Mouse (Mus musculus) adrenal gland, postnatal 10 days (tissue): ENCODE results near the gene Nptx2. TPM values are rescaled to one million over a fixed set of nuclear protein-coding genes. Genes with fewer than 3 reads are reported as not detected.

Source experiments
- DNase-seq: peaks from one replicate; pipeline ENCODE4 v3.0.0; 2021; ENCODE audit warnings: mixed read lengths
- long read RNA-seq, 2 experiments: library from polyadenylated mRNA; stranded (forward); transcript quantifications; one replicate each; pipeline ENCODE4 v2.0.0; 2021
- total RNA-seq, 2 experiments: library from RNA; stranded (reverse); gene quantifications; 2 replicates each; pipeline ENCODE4 v1.2.3; 2021

Nptx2 gene
- total RNA-seq, result under 1 TPM; 0.79 to 0.87 TPM
- long read RNA-seq, experiment 1, partial matches to known transcripts, result 0 of 2 reads
- long read RNA-seq, experiment 1, other reads (novel, unspliced or antisense), result 0 of 2 reads
- long read RNA-seq, experiment 2, result 0 reads

DNA sequence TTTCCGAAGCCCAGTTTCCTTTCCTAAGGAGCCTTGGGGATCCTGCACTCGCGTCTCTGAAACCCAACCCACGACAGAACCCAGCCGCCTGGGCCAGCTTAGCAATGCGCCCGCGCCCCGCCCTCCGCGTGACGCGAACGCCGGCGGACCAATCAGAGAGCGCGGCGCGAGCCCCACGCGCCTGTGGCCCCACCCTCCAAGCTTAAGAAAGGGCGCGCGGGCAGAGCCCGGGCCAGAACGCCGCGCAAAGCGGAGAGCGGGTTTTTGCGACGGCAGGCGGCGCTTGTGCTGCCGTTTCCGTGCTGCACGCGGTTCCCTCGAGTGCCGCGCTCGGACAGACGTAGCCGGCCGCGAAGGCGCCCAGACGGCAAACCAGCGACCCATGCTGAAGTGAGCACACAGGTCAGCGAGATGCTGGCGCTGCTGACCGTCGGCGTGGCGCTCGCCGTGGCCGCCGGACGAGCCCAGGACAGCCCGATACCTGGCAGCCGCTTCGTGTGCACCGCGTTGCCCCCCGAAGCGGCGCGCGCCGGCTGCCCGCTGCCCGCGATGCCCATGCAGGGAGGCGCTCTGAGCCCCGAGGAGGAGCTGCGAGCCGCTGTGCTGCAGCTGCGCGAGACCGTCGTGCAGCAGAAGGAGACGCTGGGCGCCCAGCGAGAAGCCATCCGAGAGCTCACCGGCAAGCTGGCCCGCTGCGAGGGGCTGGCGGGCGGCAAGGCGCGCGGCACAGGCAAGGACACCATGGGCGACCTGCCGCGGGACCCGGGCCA, at the start of gene Nptx2:
Nptx2 (plus strand) TSS at position 250 of the 770 bp plus-strand sequence.
- peak; percentile 89 for DNase-seq

- no peak for DNase-seq
These were observed 49.2 kb upstream of the Nptx2 start for GRCm38 (mm10) chr5:144496481-144496880.

- no peak for DNase-seq
These were observed 41.5 kb upstream of the Nptx2 start for GRCm38 (mm10) chr5:144504239-144504638.

DNA sequence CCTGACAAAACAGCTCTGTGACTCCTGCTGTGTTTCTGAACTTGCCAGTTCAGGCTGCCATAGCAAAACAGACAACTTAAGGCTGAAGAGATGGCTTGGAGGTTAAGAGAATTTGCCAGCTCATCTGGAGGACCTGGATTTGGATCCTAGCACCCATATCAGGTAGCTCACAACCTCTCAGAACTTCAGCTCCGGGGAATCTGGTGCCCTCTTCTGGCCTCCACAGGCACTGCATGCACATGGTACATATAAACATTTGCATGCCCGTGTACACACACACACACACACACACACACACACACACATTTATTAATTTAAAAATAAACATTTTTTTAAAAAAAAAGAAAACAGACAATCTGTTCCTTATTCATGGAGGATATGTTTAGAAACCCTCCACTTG, 40.0 kb upstream of the Nptx2 start:
- DNase-seq, result no peak

DNA sequence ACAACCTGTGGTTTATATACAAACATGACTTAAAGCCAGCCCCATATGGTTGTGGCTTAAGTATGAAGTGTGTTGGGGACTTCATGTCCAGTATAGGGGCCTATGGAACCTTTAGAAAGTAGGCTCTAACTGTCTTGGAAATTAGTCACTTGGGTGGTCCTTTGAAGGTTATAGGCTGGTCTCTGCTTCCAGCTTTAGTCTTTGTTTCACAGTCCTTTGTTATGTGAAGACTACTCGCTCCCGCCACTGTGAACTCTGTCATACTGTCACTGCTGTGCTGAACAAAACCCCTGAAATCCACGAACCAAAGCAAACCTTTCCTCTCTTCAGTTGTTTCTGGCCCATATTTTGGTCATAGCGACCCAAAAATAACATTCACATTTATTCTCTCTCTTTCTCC, 39.5 kb upstream of the Nptx2 start:
- DNase-seq, result no peak

DNA sequence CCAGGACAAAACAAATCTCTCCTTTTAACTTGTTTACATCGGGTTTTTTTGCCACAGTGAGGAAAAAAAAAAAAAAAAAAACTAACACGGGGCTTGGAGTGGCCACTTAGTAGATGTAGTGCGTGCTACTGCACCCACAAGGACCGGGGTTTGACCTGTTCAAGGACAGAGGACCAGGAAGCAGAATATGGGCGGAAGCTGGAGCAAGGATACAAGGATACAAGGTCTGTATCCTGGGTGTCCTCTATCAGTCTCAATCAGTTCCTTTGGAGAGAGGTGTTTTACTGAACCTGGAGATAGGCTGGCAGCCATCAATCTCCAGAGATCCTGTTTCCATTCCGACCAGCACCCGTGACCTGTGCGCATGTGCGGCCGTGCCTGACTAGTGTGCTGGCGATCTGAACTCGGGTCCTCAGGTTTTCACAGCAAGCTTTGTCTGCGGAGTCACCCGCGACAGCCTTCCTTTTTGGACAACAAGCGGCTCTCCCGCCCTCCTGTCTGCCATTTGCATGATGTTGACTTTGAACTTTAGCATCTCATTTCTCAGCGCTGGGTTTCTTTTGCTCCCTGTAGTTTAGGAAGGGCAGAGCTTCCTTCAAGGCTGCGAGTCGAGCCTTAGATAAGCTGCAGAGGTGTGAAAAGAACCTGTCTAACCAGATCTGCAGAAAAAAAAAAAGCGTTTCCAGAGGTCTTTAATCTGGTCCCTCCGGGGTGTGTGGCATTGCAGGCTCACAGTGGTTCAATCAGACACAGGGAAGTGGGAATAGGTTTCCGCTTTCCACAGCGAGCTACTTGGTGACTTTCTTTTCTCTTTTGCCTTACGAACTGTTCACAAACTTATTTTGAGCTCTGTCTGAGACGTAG, 38.8 kb upstream of the Nptx2 start:
- no peak for DNase-seq

GRCm38 (mm10) chr5:144509431-144509830, 36.3 kb upstream of the Nptx2 start:
- no peak for DNase-seq

DNA sequence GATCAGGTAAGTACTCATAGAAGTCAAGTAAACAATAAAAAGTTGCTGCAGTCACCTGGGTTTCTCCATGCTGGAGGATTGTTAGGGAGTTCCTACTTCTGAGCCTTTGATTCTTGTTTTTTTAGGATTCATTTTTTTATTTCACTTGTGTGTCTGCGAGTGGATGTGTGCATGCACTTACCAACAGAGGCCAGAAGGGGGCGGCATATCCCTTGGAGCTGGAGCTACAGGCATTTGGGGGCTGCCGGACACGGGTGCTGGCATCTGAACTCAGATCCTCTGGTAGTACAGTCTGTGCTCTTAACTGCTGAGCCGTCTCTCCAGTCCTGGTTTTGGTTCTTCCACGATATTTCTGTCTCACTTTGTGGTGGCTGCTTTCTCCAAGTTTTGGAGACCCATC, 31.0 kb upstream of the Nptx2 start:
- peak; percentile 19 for DNase-seq

DNA sequence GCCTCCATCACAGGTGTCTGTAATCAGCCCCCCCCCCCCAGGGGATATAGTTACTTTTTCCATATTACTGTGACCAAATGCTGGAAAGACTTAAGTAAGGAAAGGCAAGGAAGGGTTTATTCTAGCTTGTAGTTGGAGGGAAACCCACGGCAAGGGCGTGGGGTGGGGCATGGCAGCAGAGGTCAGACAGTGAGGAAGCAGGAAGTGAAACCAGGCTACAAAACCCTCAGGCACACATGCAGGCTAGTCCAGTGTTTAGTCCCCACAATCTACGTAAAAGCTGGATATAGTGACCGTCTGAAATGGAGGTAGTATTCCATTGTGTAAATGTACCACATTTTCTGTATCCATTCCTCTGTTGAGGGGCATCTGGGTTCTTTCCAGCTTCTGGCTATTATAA, 30.5 kb upstream of the Nptx2 start:
- DNase-seq, result no peak

DNA sequence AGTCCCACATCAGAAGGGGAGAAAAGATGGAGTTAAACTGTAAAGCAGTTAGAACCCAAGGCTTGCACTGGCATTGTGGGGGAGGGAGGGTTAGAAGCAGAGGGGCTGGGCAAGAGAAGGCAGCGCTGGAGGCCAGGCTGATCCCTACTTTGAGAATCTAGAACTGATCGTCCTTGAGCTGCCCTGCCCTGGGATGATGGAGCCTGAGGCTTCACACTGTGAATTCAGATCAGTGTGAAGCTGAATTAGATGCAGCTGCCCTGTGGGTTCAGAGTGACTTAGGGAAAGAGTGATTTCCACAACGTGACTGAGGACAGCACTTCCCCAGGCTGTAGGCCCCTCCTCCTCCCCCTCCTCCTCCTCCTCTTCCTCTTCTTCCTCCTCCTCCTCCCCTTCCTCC, 25.6 kb upstream of the Nptx2 start:
- no peak for DNase-seq

DNA sequence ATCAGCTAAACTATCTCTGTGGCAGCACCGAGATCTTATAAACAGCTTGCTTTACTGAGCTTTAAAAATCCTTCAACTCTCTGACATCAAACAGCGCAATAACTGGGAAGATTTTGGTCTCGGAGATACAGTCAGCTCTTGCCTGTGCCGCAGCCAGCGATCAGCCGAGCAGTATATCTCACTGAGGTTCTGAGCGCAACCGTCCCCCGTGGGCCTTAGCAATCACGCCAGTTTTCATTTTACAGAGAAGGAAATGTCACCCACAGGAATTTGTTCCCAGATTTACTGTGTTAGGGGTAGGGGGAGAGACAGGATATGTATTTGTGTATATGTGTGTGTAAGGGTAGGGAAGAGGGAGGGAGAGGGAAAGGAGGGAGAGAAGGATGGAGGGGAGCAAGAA, 20.9 kb upstream of the Nptx2 start:
- no peak for DNase-seq

DNA sequence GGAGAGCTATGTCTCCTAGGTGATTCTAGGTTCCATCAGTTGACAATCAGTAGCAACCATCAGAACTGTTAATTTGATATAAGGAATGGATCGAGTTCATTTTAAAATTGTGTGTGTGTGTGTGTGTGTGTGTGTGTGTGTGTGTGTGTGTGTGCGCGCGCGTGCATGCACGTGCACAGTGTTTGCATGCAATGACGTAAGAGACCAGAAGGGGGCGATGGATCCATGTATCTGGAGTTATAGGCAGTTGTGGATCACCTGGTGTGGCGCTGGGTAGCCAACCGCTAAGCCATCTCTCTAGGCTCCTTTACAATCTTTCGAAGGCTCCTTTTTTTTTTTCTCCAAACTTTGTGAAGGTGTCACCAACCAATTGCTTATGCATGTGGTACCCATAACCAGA, 16.6 kb upstream of the Nptx2 start:
- DNase-seq, result no peak

GRCm38 (mm10) chr5:144542711-144543308, 2.9 kb upstream of the Nptx2 start:
- peak; percentile 47 for DNase-seq

GRCm38 (mm10) chr5:144546423-144546995, 807 bp downstream of the Nptx2 start:
- DNase-seq, result no peak

DNA sequence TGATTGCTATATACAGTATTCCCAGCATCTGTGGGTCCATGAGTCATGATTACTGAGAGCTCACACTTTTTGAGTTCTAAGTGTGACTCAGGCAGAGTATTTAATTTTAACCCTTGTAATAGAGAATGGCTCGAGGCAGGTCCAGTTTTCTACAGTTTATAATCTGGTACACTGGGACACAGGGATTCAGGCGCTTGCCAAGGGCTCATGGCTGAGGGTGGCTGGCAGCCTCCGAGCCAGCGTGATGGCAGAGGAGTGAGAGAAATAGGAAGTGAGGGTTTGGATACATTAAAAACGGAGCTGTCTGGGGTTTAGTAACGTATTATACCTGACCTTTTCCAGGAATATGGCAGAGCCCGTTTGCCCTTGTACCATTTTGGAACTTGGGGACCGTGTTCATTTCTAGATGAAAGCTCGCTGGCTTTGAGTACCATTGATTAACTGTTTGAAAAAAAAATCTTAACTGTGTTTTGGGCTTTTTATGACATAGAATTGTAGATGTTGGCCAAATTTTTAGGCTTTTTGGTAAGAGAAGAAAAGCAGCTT, 1.7 kb downstream of the Nptx2 start:
- no peak for DNase-seq

DNA sequence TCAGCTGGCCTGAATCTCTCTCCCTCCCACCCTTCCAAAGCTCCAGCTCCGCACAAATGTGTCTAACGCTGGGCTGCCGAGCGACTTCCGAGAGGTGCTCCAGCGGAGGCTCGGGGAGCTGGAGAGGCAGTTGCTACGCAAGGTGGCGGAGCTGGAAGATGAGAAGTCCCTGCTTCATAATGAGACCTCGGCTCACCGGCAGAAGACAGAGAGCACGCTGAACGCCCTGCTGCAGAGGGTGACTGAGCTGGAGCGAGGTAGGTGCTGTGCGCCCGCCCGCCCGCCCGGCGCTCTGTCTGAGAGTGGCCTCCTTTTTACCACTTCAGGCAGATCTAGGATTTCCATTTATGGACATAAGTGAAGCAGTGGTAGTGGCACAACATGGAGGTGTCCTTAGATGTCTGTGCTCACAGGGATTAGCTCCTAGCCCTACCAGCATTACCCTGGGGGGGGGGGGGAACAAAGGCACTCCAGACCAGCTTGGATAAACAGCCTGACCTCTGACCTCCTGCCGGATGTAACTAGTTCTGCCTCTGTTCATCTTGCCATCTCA, 2.5 kb downstream of the Nptx2 start:
- DNase-seq, result peak; percentile 23

DNA sequence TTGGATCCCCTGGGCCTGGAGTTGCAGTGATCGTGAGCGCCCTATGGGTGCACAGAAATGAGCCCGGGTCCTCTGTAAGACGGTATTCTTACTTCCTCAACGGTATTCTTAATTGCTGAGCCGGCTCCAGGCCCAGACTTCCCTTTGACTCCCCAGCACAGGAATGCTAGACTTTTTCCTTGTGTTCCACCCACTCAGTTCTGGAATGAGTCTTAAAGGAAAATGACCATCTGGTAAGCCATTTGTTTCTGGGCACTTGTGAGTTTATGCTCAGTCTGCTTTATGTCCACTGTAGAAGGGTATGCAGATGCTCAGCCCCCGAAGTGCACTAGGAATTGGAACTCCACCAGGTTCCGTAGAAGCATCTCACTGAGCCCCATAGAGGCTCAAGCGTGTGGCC, 4.3 kb downstream of the Nptx2 start:
- no peak for DNase-seq

GRCm38 (mm10) chr5:144550622-144551137, 5.0 kb downstream of the Nptx2 start:
- no peak for DNase-seq

GRCm38 (mm10) chr5:144556710-144557109, 11.0 kb downstream of the Nptx2 start:
- DNase-seq, result no peak

- DNase-seq, result no peak
These were observed 11.7 kb downstream of the Nptx2 start for GRCm38 (mm10) chr5:144557363-144557762.

DNA sequence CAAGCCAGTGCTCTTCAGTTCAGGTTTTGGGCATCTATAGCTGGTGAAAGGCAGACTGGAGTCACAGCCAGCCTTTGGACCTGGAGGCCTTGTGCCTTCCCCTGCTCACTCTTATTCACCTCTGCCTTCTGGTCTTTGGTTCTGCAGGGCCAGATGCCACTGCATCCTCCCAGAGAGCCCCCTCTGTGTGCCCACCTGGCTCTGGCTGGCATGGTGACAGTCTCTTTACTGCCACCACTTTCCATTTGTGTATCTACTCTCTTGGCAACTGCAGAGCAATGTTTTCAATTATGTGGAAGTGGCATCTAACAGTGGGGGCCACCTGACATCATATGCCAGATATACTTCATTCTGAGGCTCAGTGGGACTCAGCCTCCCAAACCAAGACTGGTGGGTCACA, 12.8 kb downstream of the Nptx2 start:
- no peak for DNase-seq

- no peak for DNase-seq
These were observed 20.0 kb downstream of the Nptx2 start for GRCm38 (mm10) chr5:144565739-144566138.
